Mouse (Mus musculus): ENCODE data around the gene Fam229a. TPM values are rescaled to one million over a fixed set of nuclear protein-coding genes. Genes with fewer than 3 reads are reported as not detected.
A peak's percentile ranks its signal among the peaks of the same experiment; 100 is the strongest.
"Not testable (repeated sequence)": the region's sequence is repeated elsewhere in the genome, so short reads cannot be mapped to it uniquely, and the experiment has no call there.

The Fam229a gene
- polyA plus RNA-seq, 1 experiment from 2014 or later, result not detected

GRCm38 (mm10) chr4:129456126-129456525 is 34.9 kb upstream of the Fam229a start:
- Histone ChIP-seq H3K36me3 (replicated peaks; ENCODE audit: control insufficient read depth, insufficient read depth, low read depth, low read length) (no peaks in the 10 kb centered on the region), H3K27me3 (ENCODE audit: control insufficient read depth, insufficient read depth, low read length) (no peaks in the 10 kb centered on the region), H3K9me3 (replicated peaks; ENCODE audit: control insufficient read depth, low read length) (no peaks in the 10 kb centered on the region), H3K9ac (replicated peaks; ENCODE audit: low read length) (no peak overlapping the region), H3K4me2 (ENCODE audit: low read depth, low read length) (no peak overlapping the region), H3K27ac (replicated peaks; ENCODE audit: low read depth, low read length) (no peak overlapping the region), H3K4me3 (ENCODE audit: low read depth, low read length) (no peak overlapping the region), H3K4me1 (ENCODE audit: control insufficient read depth, insufficient read depth, low read length) (no peaks in the 10 kb centered on the region)
- no peak for DNase-seq (ENCODE audit: low spot score)
- ATAC-seq (replicated peaks; ENCODE audit: insufficient number of reproducible peaks, low FRiP score, low TSS enrichment, low read depth), result no peak
- WGBS, result 58% methylated on average over 5 of the region's 5 CpGs

- H3K27me3 ChIP-seq (ENCODE audit: control insufficient read depth, insufficient read depth, low read length); H3K4me3 ChIP-seq (ENCODE audit: low read depth, low read length); H3K9ac ChIP-seq (replicated peaks; ENCODE audit: low read length); ATAC-seq (replicated peaks; ENCODE audit: insufficient number of reproducible peaks, low FRiP score, low TSS enrichment, low read depth); H3K4me2 ChIP-seq (ENCODE audit: low read depth, low read length); DNase-seq (ENCODE audit: low spot score); H3K27ac ChIP-seq (replicated peaks; ENCODE audit: low read depth, low read length); H3K36me3 ChIP-seq (replicated peaks; ENCODE audit: control insufficient read depth, insufficient read depth, low read depth, low read length); H3K9me3 ChIP-seq (replicated peaks; ENCODE audit: control insufficient read depth, low read length); H3K4me1 ChIP-seq (ENCODE audit: control insufficient read depth, insufficient read depth, low read length): not testable (repeated sequence)
- WGBS, result 72% methylated on average over 2 of the region's 2 CpGs
These were observed 33.7 kb upstream of the Fam229a start for GRCm38 (mm10) chr4:129457311-129457710.

GRCm38 (mm10) chr4:129459726-129460125 is 31.3 kb upstream of the Fam229a start:
- H3K4me3 ChIP-seq (ENCODE audit: low read depth, low read length), result no peak overlapping the region
- DNase-seq (ENCODE audit: low spot score) (no peak), ATAC-seq (replicated peaks; ENCODE audit: insufficient number of reproducible peaks, low FRiP score, low TSS enrichment, low read depth) (no peak)
- H3K9ac ChIP-seq (replicated peaks; ENCODE audit: low read length), result no peak overlapping the region
- H3K36me3 ChIP-seq (replicated peaks; ENCODE audit: control insufficient read depth, insufficient read depth, low read depth, low read length), result no peaks in the 10 kb centered on the region
- no peak overlapping the region for H3K4me2 ChIP-seq (ENCODE audit: low read depth, low read length)
- no peaks in the 10 kb centered on the region for H3K4me1 ChIP-seq (ENCODE audit: control insufficient read depth, insufficient read depth, low read length)
- H3K27ac ChIP-seq (replicated peaks; ENCODE audit: low read depth, low read length), result no peak overlapping the region
- no peaks in the 10 kb centered on the region for H3K27me3 ChIP-seq (ENCODE audit: control insufficient read depth, insufficient read depth, low read length)
- WGBS, result 86% methylated on average over 3 of the region's 3 CpGs
- no peaks in the 10 kb centered on the region for H3K9me3 ChIP-seq (replicated peaks; ENCODE audit: control insufficient read depth, low read length)

- no peaks in the 10 kb centered on the region for H3K36me3 ChIP-seq (replicated peaks; ENCODE audit: control insufficient read depth, insufficient read depth, low read depth, low read length)
- peak overlapping the region; percentile 63 for H3K27ac ChIP-seq (replicated peaks; ENCODE audit: low read depth, low read length)
- no peaks in the 10 kb centered on the region for H3K9me3 ChIP-seq (replicated peaks; ENCODE audit: control insufficient read depth, low read length)
- DNase-seq (ENCODE audit: low spot score), result no peak
- peak overlapping the region; percentile 28 for H3K4me3 ChIP-seq (ENCODE audit: low read depth, low read length)
- H3K4me2 ChIP-seq (ENCODE audit: low read depth, low read length), result peak overlapping the region; percentile 58
- no peaks in the 10 kb centered on the region for H3K27me3 ChIP-seq (ENCODE audit: control insufficient read depth, insufficient read depth, low read length)
- WGBS, result under 1% methylated on average over 4 of the region's 4 CpGs
- H3K4me1 ChIP-seq (ENCODE audit: control insufficient read depth, insufficient read depth, low read length), result no peaks in the 10 kb centered on the region
- H3K9ac ChIP-seq (replicated peaks; ENCODE audit: low read length), result peak overlapping the region; percentile 45
- ATAC-seq (replicated peaks; ENCODE audit: insufficient number of reproducible peaks, low FRiP score, low TSS enrichment, low read depth), result peak; percentile 16; the same call in 1 of the 2 replicates
These were observed 30.2 kb upstream of the Fam229a start for GRCm38 (mm10) chr4:129460827-129461182.

GRCm38 (mm10) chr4:129461183-129461960 is 29.6 kb upstream of the Fam229a start, which contains the start of gene Bsdc1:
Bsdc1 (plus strand) TSS chr4:129461581.
- WGBS, result under 1% methylated on average over 45 of the region's 46 CpGs
- Histone ChIP-seq H3K27ac (replicated peaks; ENCODE audit: low read depth, low read length) (peak within 1 kb of the TSS; percentile 63), H3K9me3 (replicated peaks; ENCODE audit: control insufficient read depth, low read length) (no peaks in the 10 kb centered on the region), H3K4me2 (ENCODE audit: low read depth, low read length) (peak within 1 kb of the TSS; percentile 76), H3K36me3 (replicated peaks; ENCODE audit: control insufficient read depth, insufficient read depth, low read depth, low read length) (peaks cover 2% of the 10 kb centered on the region), H3K4me3 (ENCODE audit: low read depth, low read length) (peak within 1 kb of the TSS; percentile 74), H3K9ac (replicated peaks; ENCODE audit: low read length) (peak within 1 kb of the TSS; percentile 61), H3K27me3 (ENCODE audit: control insufficient read depth, insufficient read depth, low read length) (no peaks in the 10 kb centered on the region), H3K4me1 (ENCODE audit: control insufficient read depth, insufficient read depth, low read length) (no peaks in the 10 kb centered on the region)
- DNase-seq (ENCODE audit: low spot score), result peak; percentile 100
- peak; percentile 98 for ATAC-seq (replicated peaks; ENCODE audit: insufficient number of reproducible peaks, low FRiP score, low TSS enrichment, low read depth)

- Histone ChIP-seq H3K27me3 (ENCODE audit: control insufficient read depth, insufficient read depth, low read length) (no peaks in the 10 kb centered on the region), H3K9me3 (replicated peaks; ENCODE audit: control insufficient read depth, low read length) (no peaks in the 10 kb centered on the region), H3K9ac (replicated peaks; ENCODE audit: low read length) (peak overlapping the region; percentile 61), H3K4me2 (ENCODE audit: low read depth, low read length) (peak overlapping the region; percentile 76), H3K4me3 (ENCODE audit: low read depth, low read length) (peak overlapping the region; percentile 74), H3K4me1 (ENCODE audit: control insufficient read depth, insufficient read depth, low read length) (no peaks in the 10 kb centered on the region), H3K27ac (replicated peaks; ENCODE audit: low read depth, low read length) (no peak overlapping the region), H3K36me3 (replicated peaks; ENCODE audit: control insufficient read depth, insufficient read depth, low read depth, low read length) (peaks cover 3% of the 10 kb centered on the region)
- WGBS, result 43% methylated on average over 3 of the region's 3 CpGs
- ATAC-seq (replicated peaks; ENCODE audit: insufficient number of reproducible peaks, low FRiP score, low TSS enrichment, low read depth), result no peak
- DNase-seq (ENCODE audit: low spot score), result no peak
These were observed 28.9 kb upstream of the Fam229a start for GRCm38 (mm10) chr4:129462118-129462517.

- Histone ChIP-seq H3K27me3 (ENCODE audit: control insufficient read depth, insufficient read depth, low read length) (no peaks in the 10 kb centered on the region), H3K4me1 (ENCODE audit: control insufficient read depth, insufficient read depth, low read length) (no peaks in the 10 kb centered on the region), H3K36me3 (replicated peaks; ENCODE audit: control insufficient read depth, insufficient read depth, low read depth, low read length) (peaks cover 3% of the 10 kb centered on the region), H3K4me3 (ENCODE audit: low read depth, low read length) (no peak overlapping the region), H3K9ac (replicated peaks; ENCODE audit: low read length) (no peak overlapping the region), H3K27ac (replicated peaks; ENCODE audit: low read depth, low read length) (no peak overlapping the region), H3K9me3 (replicated peaks; ENCODE audit: control insufficient read depth, low read length) (no peaks in the 10 kb centered on the region), H3K4me2 (ENCODE audit: low read depth, low read length) (no peak overlapping the region)
- no peak for DNase-seq (ENCODE audit: low spot score)
- ATAC-seq (replicated peaks; ENCODE audit: insufficient number of reproducible peaks, low FRiP score, low TSS enrichment, low read depth), result no peak
- 87% methylated on average over 24 of the region's 24 CpGs for WGBS
These were observed 27.6 kb upstream of the Fam229a start for GRCm38 (mm10) chr4:129463097-129464059.

Data from embryonic facial prominence, embryonic 11.5 days (tissue).